Comparison of ENCODE assay signal across 11 mouse cellular contexts in genomic region chr4:154425284-154425683, GRCm38 (mm10).
DNase-seq lines count a peak whose midpoint lies in the region; ATAC-seq and TF ChIP-seq lines count a peak whose summit lies in the region.
"Had no signal": no experiment of that assay in that cellular context is flagged by ENCODE, and none has a peak within 500 bp of the region (broad histone marks: within the 10 kb centered on the region; RNA-seq: fewer than 3 reads in every experiment).

No protein-coding gene starts in this region.

- peaks cover 8% of the 10 kb centered on the region; the same call in 1 of the 2 replicates for H3K27me3 ChIP-seq in limb, embryonic 14.5 days (ENCODE audit: control insufficient read depth, insufficient read depth, low read length)
- H3K27me3 ChIP-seq in hindbrain, embryonic 13.5 days = peaks cover 62% of the 10 kb centered on the region
- H3K27me3 ChIP-seq in intestine, embryonic 15.5 days (replicated peaks) = no peaks in the 10 kb centered on the region

- no peaks in the 10 kb centered on the region for H3K9me3 ChIP-seq in limb, embryonic 14.5 days (ENCODE audit: control insufficient read depth, low read length)
- H3K9me3 ChIP-seq in hindbrain, embryonic 13.5 days = no peaks in the 10 kb centered on the region
- no peaks in the 10 kb centered on the region for H3K9me3 ChIP-seq in intestine, embryonic 15.5 days
- H3K9me3 ChIP-seq: liver, embryonic 13.5 days had no signal

- intact Hi-C loops in left cerebral cortex, postnatal 36 days (cut with DNase I) = no loop called here
- intact Hi-C loops in left cerebral cortex, postnatal 4 days (cut with DNase I) = no loop called here

- DNase-seq in left cerebral cortex, postnatal 36 days (ENCODE audit: low spot score in 2 of 2) = peak; percentile 25 to 43
- DNase-seq in left cerebral cortex, postnatal 4 days = no peak
- peak; percentile 71 for DNase-seq in adrenal gland, adult 2 months
- peak; percentile 75 for DNase-seq in fibroblast of lung, adult 2 months (ENCODE audit: low read depth)
- no peak for DNase-seq in limb, embryonic 14.5 days (ENCODE audit: low spot score)
- DNase-seq: cerebellum, postnatal 14 days; liver, embryonic 13.5 days; thymus, postnatal 14 days had no signal

- H3K4me3 ChIP-seq in limb, embryonic 14.5 days (replicated peaks; ENCODE audit: low read length) = no peak overlapping the region
- no peak overlapping the region for H3K4me3 ChIP-seq in hindbrain, embryonic 13.5 days
- no peak overlapping the region for H3K4me3 ChIP-seq in intestine, embryonic 15.5 days (replicated peaks)
- H3K4me3 ChIP-seq: liver, embryonic 13.5 days had no signal

- 0 out of 2 replicates have a peak overlapping the region, but pooled peaks have one; percentile 6 for H3K4me2 ChIP-seq in limb, embryonic 14.5 days (replicated peaks; ENCODE audit: low read depth, low read length, severe bottlenecking)
- no peak overlapping the region for H3K4me2 ChIP-seq in hindbrain, embryonic 13.5 days
- no peak overlapping the region for H3K4me2 ChIP-seq in intestine, embryonic 15.5 days (replicated peaks)
- H3K4me2 ChIP-seq: liver, embryonic 13.5 days had no signal

- no peak overlapping the region for H3K9ac ChIP-seq in limb, embryonic 14.5 days (ENCODE audit: low read depth, low read length, severe bottlenecking)
- no peak overlapping the region for H3K9ac ChIP-seq in hindbrain, embryonic 13.5 days
- H3K9ac ChIP-seq in intestine, embryonic 15.5 days = no peak overlapping the region
- H3K9ac ChIP-seq: liver, embryonic 13.5 days had no signal

- H3K27ac ChIP-seq in limb, embryonic 14.5 days (replicated peaks; ENCODE audit: low read depth, low read length) = 0 out of 2 replicates have a peak overlapping the region, but pooled peaks have one; percentile 52
- H3K27ac ChIP-seq in hindbrain, embryonic 13.5 days = no peak overlapping the region
- H3K27ac ChIP-seq in intestine, embryonic 15.5 days = no peak overlapping the region
- H3K27ac ChIP-seq: kidney, postnatal 0 days; liver, embryonic 13.5 days had no signal

- peaks cover 47% of the 10 kb centered on the region for H3K4me1 ChIP-seq in limb, embryonic 14.5 days (ENCODE audit: control insufficient read depth, insufficient read depth, low read length)
- H3K4me1 ChIP-seq in hindbrain, embryonic 13.5 days (replicated peaks) = peaks cover 33% of the 10 kb centered on the region
- H3K4me1 ChIP-seq in intestine, embryonic 15.5 days (replicated peaks) = peaks cover 10% of the 10 kb centered on the region

- WGBS in limb, embryonic 14.5 days = 48% methylated on average over 17 of the region's 17 CpGs
- whole genome bisulfite sequencing in hindbrain, embryonic 13.5 days = 63% methylated on average over 17 of the region's 17 CpGs
- WGBS in intestine, embryonic 15.5 days = 61% methylated on average over 17 of the region's 17 CpGs

- no peak for ATAC-seq in limb, embryonic 14.5 days (ENCODE audit: low FRiP score, low read depth)
- no peak for ATAC-seq in hindbrain, embryonic 13.5 days (ENCODE audit: low FRiP score)
- no peak for ATAC-seq in intestine, embryonic 15.5 days

- no peaks in the 10 kb centered on the region for H3K36me3 ChIP-seq in limb, embryonic 14.5 days (ENCODE audit: control insufficient read depth, insufficient read depth, low read length)
- no peaks in the 10 kb centered on the region for H3K36me3 ChIP-seq in hindbrain, embryonic 13.5 days
- no peaks in the 10 kb centered on the region for H3K36me3 ChIP-seq in intestine, embryonic 15.5 days
- H3K36me3 ChIP-seq: liver, embryonic 13.5 days had no signal

- no peak for TF ChIP-seq POLR2A in limb, embryonic 14.5 days (IDR thresholded peaks at IDR 0.05; ENCODE audit: borderline replicate concordance, extremely low read depth, insufficient read depth, insufficient read length)

Comparison
In these comparisons a context has a peak if more than half of its experiments do, and no peak if none do; other contexts are left out.
1. DNase-seq: peak in left cerebral cortex, postnatal 36 days (2 of 2), adrenal gland, adult 2 months (single experiment) and fibroblast of lung, adult 2 months (single experiment); none in left cerebral cortex, postnatal 4 days (single experiment) and limb, embryonic 14.5 days (single experiment).